Mouse (Mus musculus) lung, embryonic 14.5 days (tissue): ENCODE data around the gene Szrd1. TPM values are rescaled to one million over a fixed set of nuclear protein-coding genes. Genes with fewer than 3 reads are reported as not detected.
A peak's percentile ranks its signal among the peaks of the same experiment; 100 is the strongest.

Source experiments
- ATAC-seq: fragments of 200-750 bp; cut with Nextera tagmentation; 2 replicates; pipeline ENCODE4 v1.8.0; 2017; ENCODE audit warnings: mild to moderate bottlenecking, moderate TSS enrichment, moderate library complexity; ENCODE audit not compliant: insufficient read depth
- DNase-seq: peaks from one replicate; pipeline ENCODE4 v3.0.0-alpha.2; 2015
- H3K27ac ChIP-seq: fragments of 300-500 bp; sonication (generic); 2 replicates; pipeline ENCODE4 v1.5.1; 2014; ENCODE audit warnings: low read depth, mild to moderate bottlenecking, moderate library complexity
- H3K27me3 ChIP-seq: fragments of 300-500 bp; sonication (generic); 2 replicates; pipeline ENCODE4 v1.6.1; 2014; ENCODE audit warnings: low read length, control low read depth; ENCODE audit not compliant: insufficient read depth
- H3K36me3 ChIP-seq: fragments of 300-500 bp; sonication (generic); 2 replicates; pipeline ENCODE4 v1.6.1; 2014; ENCODE audit warnings: control low read depth; ENCODE audit not compliant: insufficient read depth
- H3K4me1 ChIP-seq: fragments of 300-500 bp; sonication (generic); 2 replicates; pipeline ENCODE4 v1.6.1; 2014; ENCODE audit warnings: antibody characterized with exemption, control low read depth; ENCODE audit not compliant: insufficient read depth
- H3K4me2 ChIP-seq: fragments of 300-500 bp; sonication (generic); 2 replicates; pipeline ENCODE4 v1.6.1; 2014; ENCODE audit warnings: mild to moderate bottlenecking
- H3K4me3 ChIP-seq: fragments of 300-500 bp; sonication (generic); 2 replicates; pipeline ENCODE4 v1.5.1; 2014; ENCODE audit warnings: low read depth, low read length
- H3K9ac ChIP-seq: fragments of 300-500 bp; sonication (generic); 2 replicates; pipeline ENCODE4 v1.6.1; 2014
- H3K9me3 ChIP-seq: fragments of 300-500 bp; sonication (generic); 2 replicates; pipeline ENCODE4 v1.6.1; 2016; ENCODE audit warnings: low read depth, low read length, control low read depth
- CTCF ChIP-seq: IDR thresholded peaks from 2 replicates; pipeline ENCODE4 v1.5.1; 2016; ENCODE audit warnings: antibody characterized with exemption, low read depth
- whole genome bisulfite sequencing: fragments of 180-500 bp; shearing (Covaris S2); extraction: QIAGEN DNeasy Blood & Tissue Kit; methylation state at CpG from one replicate; pipeline ENCODE4 v1.1.7; 2014; 5-methylcytosine and 5-hydroxymethylcytosine counted together
- polyA plus RNA-seq: library from polyadenylated mRNA; unstranded; fragments of >200 nt; fragmentation: Nextera tagmentation; extraction: Ambion mirVana; gene quantifications from 2 replicates; pipeline ENCODE4 v1.2.1, GENCODE M21; 2014

Szrd1 gene
- polyA plus RNA-seq, 1 experiment from 2014 or later: 29.8 TPM

DNA sequence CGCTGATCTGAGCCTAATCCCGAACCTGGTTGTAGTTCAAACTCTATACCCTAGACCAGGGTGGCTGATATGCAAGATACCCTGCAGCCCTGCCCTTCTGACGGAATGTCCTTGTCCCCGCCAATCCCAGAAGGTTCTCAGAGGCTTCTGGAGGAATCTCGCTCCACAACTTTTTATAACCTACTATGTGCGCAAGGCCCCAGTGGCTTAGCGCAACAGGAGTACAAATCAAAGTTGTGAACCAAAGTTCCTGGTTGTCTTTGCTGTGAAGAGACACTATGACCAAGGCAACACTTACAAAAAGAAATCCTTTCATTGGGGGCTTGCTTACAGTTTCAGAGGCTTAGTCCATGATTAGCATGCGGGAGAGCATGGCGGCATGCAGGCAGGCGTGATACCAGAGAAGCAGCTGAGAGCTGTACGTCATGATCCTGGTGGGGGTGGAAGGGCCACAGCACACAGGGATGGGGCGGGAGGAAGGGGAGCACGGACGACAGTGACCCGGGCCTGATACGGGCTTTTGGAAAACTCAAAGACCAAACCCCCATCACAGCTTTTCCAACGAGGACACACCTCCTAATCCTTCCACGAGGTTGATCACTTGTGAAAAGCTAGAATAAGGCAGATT is 61.0 kb downstream of the Szrd1 start:
- ATAC-seq: no peak

GRCm38 (mm10) chr4:141077681-141078509 is 61.7 kb downstream of the Szrd1 start, which contains the start of gene Necap2:
TSS of gene Necap2 (minus strand) at chr4:141078357.
- peak; percentile 99 for DNase-seq
- Histone ChIP-seq H3K36me3 (peaks cover 17% of the 10 kb centered on the region), H3K27me3 (no peaks in the 10 kb centered on the region), H3K4me3 (peak within 1 kb of the TSS; percentile 98), H3K9ac (peak within 1 kb of the TSS; percentile 89), H3K4me1 (peaks cover 7% of the 10 kb centered on the region; the same call in 1 of the 2 replicates), H3K4me2 (peak within 1 kb of the TSS; percentile 97), H3K9me3 (no peaks in the 10 kb centered on the region), H3K27ac (peak within 1 kb of the TSS; percentile 42; the same call in 1 of the 2 replicates)
- peak; percentile 96 for ATAC-seq
- WGBS: 1% methylated on average over 67 of the region's 67 CpGs
- TF ChIP-seq CTCF: peak; percentile 78

More for the DNA sequence above, 61.0 kb downstream of the Szrd1 start:
- 70% methylated on average over 18 of the region's 18 CpGs for WGBS
- Histone ChIP-seq H3K9ac (no peak overlapping the region), H3K27ac (no peak overlapping the region), H3K4me1 (peaks cover 7% of the 10 kb centered on the region; the same call in 1 of the 2 replicates), H3K27me3 (no peaks in the 10 kb centered on the region), H3K4me2 (0 out of 2 replicates have a peak overlapping the region, but pooled peaks have one; percentile 0), H3K4me3 (peak overlapping the region; percentile 98; the same call in 1 of the 2 replicates), H3K36me3 (peaks cover 9% of the 10 kb centered on the region), H3K9me3 (no peaks in the 10 kb centered on the region)
- TF ChIP-seq CTCF: no peak
- DNase-seq: no peak

- Histone ChIP-seq H3K27me3 (no peaks in the 10 kb centered on the region), H3K27ac (no peak overlapping the region), H3K9ac (peak overlapping the region; percentile 89), H3K4me3 (peak overlapping the region; percentile 98), H3K36me3 (peaks cover 26% of the 10 kb centered on the region), H3K4me1 (peaks cover 7% of the 10 kb centered on the region; the same call in 1 of the 2 replicates), H3K4me2 (peak overlapping the region; percentile 97), H3K9me3 (no peaks in the 10 kb centered on the region)
- TF ChIP-seq CTCF: no peak
- ATAC-seq (no peak), DNase-seq (no peak)
- 72% methylated on average over 17 of the region's 17 CpGs for WGBS
Measured at GRCm38 (mm10) chr4:141076761-141077506, 62.6 kb downstream of the Szrd1 start.

- WGBS: 85% methylated on average over 4 of the region's 4 CpGs
- ATAC-seq (no peak), DNase-seq (no peak)
- H3K27me3 ChIP-seq: no peaks in the 10 kb centered on the region
- TF ChIP-seq CTCF: no peak
- peaks cover 52% of the 10 kb centered on the region for H3K36me3 ChIP-seq
- H3K27ac ChIP-seq: no peak overlapping the region
- no peak overlapping the region for H3K4me2 ChIP-seq
- H3K4me1 ChIP-seq: peaks cover 7% of the 10 kb centered on the region; the same call in 1 of the 2 replicates
- H3K9me3 ChIP-seq: no peaks in the 10 kb centered on the region
- H3K4me3 ChIP-seq: no peak overlapping the region
- H3K9ac ChIP-seq: no peak overlapping the region
Measured at GRCm38 (mm10) chr4:141074109-141074508, 65.5 kb downstream of the Szrd1 start.

DNA sequence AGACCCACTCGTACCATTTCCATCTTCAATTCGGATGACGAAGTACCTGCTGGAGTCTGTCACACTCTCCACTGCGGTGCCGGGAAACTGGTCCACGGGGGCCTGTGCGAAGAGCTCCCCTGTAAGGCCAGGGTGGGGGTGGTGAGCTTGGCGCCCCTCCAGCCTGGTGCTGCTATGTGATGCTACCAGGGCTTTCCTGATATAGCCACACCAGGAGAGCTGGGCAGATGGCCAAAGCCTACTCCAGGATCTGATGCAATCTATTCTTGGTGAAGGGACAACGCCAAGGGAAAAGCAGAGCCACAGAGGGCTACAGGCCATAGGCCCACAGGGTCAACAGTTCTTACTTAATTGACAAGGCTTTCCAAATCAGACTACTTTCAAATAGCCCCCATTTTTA is 65.9 kb downstream of the Szrd1 start:
- Histone ChIP-seq H3K4me2 (no peak overlapping the region), H3K4me3 (no peak overlapping the region), H3K9ac (no peak overlapping the region), H3K27me3 (no peaks in the 10 kb centered on the region), H3K36me3 (peaks cover 57% of the 10 kb centered on the region), H3K4me1 (peaks cover 7% of the 10 kb centered on the region; the same call in 1 of the 2 replicates), H3K27ac (no peak overlapping the region), H3K9me3 (no peaks in the 10 kb centered on the region)
- 62% methylated on average over 9 of the region's 9 CpGs for WGBS
- peak; percentile 57 for DNase-seq
- TF ChIP-seq CTCF: no peak
- ATAC-seq: no peak

GRCm38 (mm10) chr4:141072502-141072901 is 67.1 kb downstream of the Szrd1 start:
- no peak overlapping the region for H3K4me2 ChIP-seq
- ATAC-seq (no peak), DNase-seq (no peak)
- H3K36me3 ChIP-seq: peaks cover 68% of the 10 kb centered on the region
- no peak for TF ChIP-seq CTCF
- H3K27me3 ChIP-seq: no peaks in the 10 kb centered on the region
- no peak overlapping the region for H3K9ac ChIP-seq
- H3K4me3 ChIP-seq: no peak overlapping the region
- H3K4me1 ChIP-seq: peaks cover 6% of the 10 kb centered on the region; the same call in 1 of the 2 replicates
- 85% methylated on average over 11 of the region's 11 CpGs for WGBS
- no peak overlapping the region for H3K27ac ChIP-seq
- no peaks in the 10 kb centered on the region for H3K9me3 ChIP-seq
